Mouse (Mus musculus): ENCODE measurements around the gene Olfr901.
"Not testable (repeated sequence)": the region's sequence is repeated elsewhere in the genome, so short reads cannot be mapped to it uniquely, and the experiment has no call there.

Gene Olfr901

GRCm38 (mm10) chr9:38429155-38429554 is at the start of gene Olfr901:
TSS of gene Olfr901 (plus strand) at chr9:38429455.
- in situ Hi-C loops (cut with MboI, MseI), result no loop called here

GRCm38 (mm10) chr9:38401398-38401797 is 27.9 kb upstream of the Olfr901 start, which contains the start of gene Olfr147:
TSS of gene Olfr147 (plus strand) at chr9:38401698.
- in situ Hi-C loops (cut with MboI, MseI), result no loop called here

GRCm38 (mm10) chr9:38407502-38407901 is 21.8 kb upstream of the Olfr901 start:
- in situ Hi-C loops (cut with MboI, MseI), result not testable (repeated sequence)

- in situ Hi-C loops (cut with MboI, MseI), result not testable (repeated sequence)
Observed at GRCm38 (mm10) chr9:38413502-38413901, 15.8 kb upstream of the Olfr901 start.

- in situ Hi-C loops (cut with MboI, MseI), result no loop called here
Observed at GRCm38 (mm10) chr9:38423801-38424200, 5.5 kb upstream of the Olfr901 start.

GRCm38 (mm10) chr9:38427026-38427425 is 2.2 kb upstream of the Olfr901 start:
- in situ Hi-C loops (cut with MboI, MseI), result no loop called here

GRCm38 (mm10) chr9:38447352-38447751 is 18.1 kb downstream of the Olfr901 start, which contains the start of gene Olfr902:
TSS of gene Olfr902 (plus strand) at chr9:38447652.
- in situ Hi-C loops (cut with MboI, MseI), result no loop called here

GRCm38 (mm10) chr9:38462844-38463243 is 33.6 kb downstream of the Olfr901 start, which contains the start of gene Olfr904:
TSS of gene Olfr904 (plus strand) at chr9:38463144.
- in situ Hi-C loops (cut with MboI, MseI), result no loop called here

GRCm38 (mm10) chr9:38470807-38471206 is 41.6 kb downstream of the Olfr901 start, which contains the start of gene Olfr905:
TSS of gene Olfr905 (plus strand) at chr9:38471107.
- in situ Hi-C loops (cut with MboI, MseI), result no loop called here

Measured in T-helper 1 cell (primary cell).